Mouse (Mus musculus): ENCODE measurements around the gene Sec31a. TPM values are rescaled to one million over a fixed set of nuclear protein-coding genes. Genes with fewer than 3 reads are reported as not detected.

Gene Sec31a
- polyA plus RNA-seq, 1 experiment, result 194 TPM

- TF ChIP-seq POLR2A (IDR thresholded peaks at IDR 0.05; ENCODE audit: borderline replicate concordance, extremely low read depth, low read depth, low read length) (no peak), CTCF (IDR thresholded peaks at IDR 0.05; ENCODE audit: insufficient read depth, low read length) (no peak)
- Histone ChIP-seq H3K4me1 (ENCODE audit: control insufficient read depth, insufficient read depth, low read length) (no peaks in the 10 kb centered on the region), H3K4me3 (replicated peaks; ENCODE audit: extremely low read depth, low read depth, low read length) (no peak overlapping the region)
- no peak for DNase-seq
- WGBS, result 95% methylated on average over 5 of the region's 5 CpGs
Observed at GRCm38 (mm10) chr5:100380277-100380676, 35.8 kb downstream of the Sec31a start.

GRCm38 (mm10) chr5:100378981-100379380 is 37.1 kb downstream of the Sec31a start:
- TF ChIP-seq CTCF (IDR thresholded peaks at IDR 0.05; ENCODE audit: insufficient read depth, low read length), result no peak
- no peak for TF ChIP-seq POLR2A (IDR thresholded peaks at IDR 0.05; ENCODE audit: borderline replicate concordance, extremely low read depth, low read depth, low read length)
- 89% methylated on average over 2 of the region's 2 CpGs for WGBS
- no peaks in the 10 kb centered on the region for H3K4me1 ChIP-seq (ENCODE audit: control insufficient read depth, insufficient read depth, low read length)
- H3K4me3 ChIP-seq (replicated peaks; ENCODE audit: extremely low read depth, low read depth, low read length), result no peak overlapping the region
- DNase-seq, result no peak

GRCm38 (mm10) chr5:100378211-100378610 is 37.8 kb downstream of the Sec31a start:
- no peaks in the 10 kb centered on the region for H3K4me1 ChIP-seq (ENCODE audit: control insufficient read depth, insufficient read depth, low read length)
- DNase-seq, result no peak
- no peak overlapping the region for H3K4me3 ChIP-seq (replicated peaks; ENCODE audit: extremely low read depth, low read depth, low read length)
- TF ChIP-seq POLR2A (IDR thresholded peaks at IDR 0.05; ENCODE audit: borderline replicate concordance, extremely low read depth, low read depth, low read length) (no peak), CTCF (IDR thresholded peaks at IDR 0.05; ENCODE audit: insufficient read depth, low read length) (no peak)
- 89% methylated on average over 5 of the region's 5 CpGs for WGBS

GRCm38 (mm10) chr5:100377376-100377775 is 38.7 kb downstream of the Sec31a start:
- no peak for TF ChIP-seq CTCF (IDR thresholded peaks at IDR 0.05; ENCODE audit: insufficient read depth, low read length)
- TF ChIP-seq POLR2A (IDR thresholded peaks at IDR 0.05; ENCODE audit: borderline replicate concordance, extremely low read depth, low read depth, low read length), result no peak
- WGBS, result 52% methylated on average over 2 of the region's 2 CpGs
- Histone ChIP-seq H3K4me3 (replicated peaks; ENCODE audit: extremely low read depth, low read depth, low read length) (no peak overlapping the region), H3K4me1 (ENCODE audit: control insufficient read depth, insufficient read depth, low read length) (no peaks in the 10 kb centered on the region)
- DNase-seq, result no peak

- no peak for DNase-seq
- TF ChIP-seq CTCF (IDR thresholded peaks at IDR 0.05; ENCODE audit: insufficient read depth, low read length) (no peak), POLR2A (IDR thresholded peaks at IDR 0.05; ENCODE audit: borderline replicate concordance, extremely low read depth, low read depth, low read length) (no peak)
- Histone ChIP-seq H3K4me1 (ENCODE audit: control insufficient read depth, insufficient read depth, low read length) (peaks cover 4% of the 10 kb centered on the region; the same call in 1 of the 2 replicates), H3K4me3 (replicated peaks; ENCODE audit: extremely low read depth, low read depth, low read length) (no peak overlapping the region)
- 92% methylated on average over 2 of the region's 2 CpGs for WGBS
Observed at GRCm38 (mm10) chr5:100374703-100375102, 41.3 kb downstream of the Sec31a start.

- DNase-seq, result peak; percentile 19
- Histone ChIP-seq H3K4me3 (replicated peaks; ENCODE audit: extremely low read depth, low read depth, low read length) (no peak overlapping the region), H3K4me1 (ENCODE audit: control insufficient read depth, insufficient read depth, low read length) (peaks cover 4% of the 10 kb centered on the region; the same call in 1 of the 2 replicates)
- peak; percentile 66 for TF ChIP-seq CTCF (IDR thresholded peaks at IDR 0.05; ENCODE audit: insufficient read depth, low read length)
- no peak for TF ChIP-seq POLR2A (IDR thresholded peaks at IDR 0.05; ENCODE audit: borderline replicate concordance, extremely low read depth, low read depth, low read length)
- 47% methylated on average over 5 of the region's 5 CpGs for WGBS
Observed at GRCm38 (mm10) chr5:100373952-100374351, 42.1 kb downstream of the Sec31a start.

- Histone ChIP-seq H3K4me1 (ENCODE audit: control insufficient read depth, insufficient read depth, low read length) (peaks cover 6% of the 10 kb centered on the region; the same call in 1 of the 2 replicates), H3K4me3 (replicated peaks; ENCODE audit: extremely low read depth, low read depth, low read length) (no peak overlapping the region)
- no peak for TF ChIP-seq POLR2A (IDR thresholded peaks at IDR 0.05; ENCODE audit: borderline replicate concordance, extremely low read depth, low read depth, low read length)
- 0 out of 2 replicates have a peak, but pooled peaks have one; percentile 10 for TF ChIP-seq CTCF (IDR thresholded peaks at IDR 0.05; ENCODE audit: insufficient read depth, low read length)
- no peak for DNase-seq
- 48% methylated on average over 1 of the region's 1 CpGs for WGBS
Observed at GRCm38 (mm10) chr5:100370919-100371318, 45.1 kb downstream of the Sec31a start.

GRCm38 (mm10) chr5:100369825-100370459 is 46.1 kb downstream of the Sec31a start:
- 69% methylated on average over 11 of the region's 11 CpGs for WGBS
- DNase-seq, result peak; percentile 62
- peaks cover 6% of the 10 kb centered on the region; the same call in 1 of the 2 replicates for H3K4me1 ChIP-seq (ENCODE audit: control insufficient read depth, insufficient read depth, low read length)
- no peak overlapping the region for H3K4me3 ChIP-seq (replicated peaks; ENCODE audit: extremely low read depth, low read depth, low read length)
- TF ChIP-seq CTCF (IDR thresholded peaks at IDR 0.05; ENCODE audit: insufficient read depth, low read length) (no peak), POLR2A (IDR thresholded peaks at IDR 0.05; ENCODE audit: borderline replicate concordance, extremely low read depth, low read depth, low read length) (no peak)

GRCm38 (mm10) chr5:100369093-100369492 is 46.9 kb downstream of the Sec31a start:
- DNase-seq, result no peak

GRCm38 (mm10) chr5:100368527-100368926 is 47.5 kb downstream of the Sec31a start:
- peaks cover 6% of the 10 kb centered on the region; the same call in 1 of the 2 replicates for H3K4me1 ChIP-seq (ENCODE audit: control insufficient read depth, insufficient read depth, low read length)
- peak; percentile 10 for DNase-seq
- H3K4me3 ChIP-seq (replicated peaks; ENCODE audit: extremely low read depth, low read depth, low read length), result no peak overlapping the region
- TF ChIP-seq CTCF (IDR thresholded peaks at IDR 0.05; ENCODE audit: insufficient read depth, low read length) (no peak), POLR2A (IDR thresholded peaks at IDR 0.05; ENCODE audit: borderline replicate concordance, extremely low read depth, low read depth, low read length) (no peak)
- 40% methylated on average over 5 of the region's 5 CpGs for WGBS

More at GRCm38 (mm10) chr5:100369093-100369492, 46.9 kb downstream of the Sec31a start:
- WGBS, result 40% methylated on average over 6 of the region's 6 CpGs
- TF ChIP-seq POLR2A (IDR thresholded peaks at IDR 0.05; ENCODE audit: borderline replicate concordance, extremely low read depth, low read depth, low read length), result no peak
- TF ChIP-seq CTCF (IDR thresholded peaks at IDR 0.05; ENCODE audit: insufficient read depth, low read length), result no peak
- H3K4me3 ChIP-seq (replicated peaks; ENCODE audit: extremely low read depth, low read depth, low read length), result no peak overlapping the region
- H3K4me1 ChIP-seq (ENCODE audit: control insufficient read depth, insufficient read depth, low read length), result peaks cover 6% of the 10 kb centered on the region; the same call in 1 of the 2 replicates

Measured in lung, adult 2 months (tissue).